Mouse (Mus musculus) E14TG2a.4 (cell line): ENCODE measurements around the gene Cux1.

ENCODE experiments used
- CTCF ChIP-seq: conservative IDR thresholded peaks from 2 replicates; pipeline ENCODE4 v1.5.1; 2014; ENCODE audit warnings: low read length
- NANOG ChIP-seq: IDR thresholded peaks from 2 replicates; pipeline ENCODE4 v1.6.1; 2014; ENCODE audit warnings: borderline replicate concordance, low read length, mixed read lengths
- POU5F1 ChIP-seq: IDR thresholded peaks from 2 replicates; pipeline ENCODE4 v1.6.1; 2014; ENCODE audit warnings: low read length, borderline replicate concordance

- no peak for TF ChIP-seq CTCF
- no peak for TF ChIP-seq NANOG
- no peak for TF ChIP-seq POU5F1
Measured at GRCm38 (mm10) chr5:136475161-136475560, 92.1 kb downstream of the Cux1 start.
